Mouse (Mus musculus): ENCODE results near the gene Adi1. TPM values are rescaled to one million over a fixed set of nuclear protein-coding genes. Genes with fewer than 3 reads are reported as not detected.

Adi1 gene
- 57.2 TPM for polyA plus RNA-seq (2015; fragmentation: Illumina TruSeq; extraction: RNeasy Lipid Tissue Mini Kit (QIAGEN cat#74804); ENCODE audit: insufficient read depth, low replicate concordance)

GRCm38 (mm10) chr12:28675121-28675924 is at the start of gene Adi1:
Adi1 (plus strand) TSS chr12:28675231.

GRCm38 (mm10) chr12:28635535-28636476 is 39.2 kb upstream of the Adi1 start, which contains the start of gene Rps7:
Rps7 (minus strand) TSS chr12:28635953.

GRCm38 (mm10) chr12:28649141-28650110 is 25.6 kb upstream of the Adi1 start, which contains the start of gene Rnaseh1:
Rnaseh1 (plus strand) TSS chr12:28649602.

Other genes starting within 250 kb of the Adi1 start
- 0.22 TPM for gene Dcdc2c, start 122.8 kb upstream of the Adi1 start, polyA plus RNA-seq (2015; fragmentation: Illumina TruSeq; extraction: RNeasy Lipid Tissue Mini Kit (QIAGEN cat#74804); ENCODE audit: insufficient read depth, low replicate concordance)
- gene Allc, start 92.7 kb upstream of the Adi1 start, polyA plus RNA-seq (2015; fragmentation: Illumina TruSeq; extraction: RNeasy Lipid Tissue Mini Kit (QIAGEN cat#74804); ENCODE audit: insufficient read depth, low replicate concordance) = not detected
- gene Colec11, start 51.9 kb upstream of the Adi1 start, polyA plus RNA-seq (2015; fragmentation: Illumina TruSeq; extraction: RNeasy Lipid Tissue Mini Kit (QIAGEN cat#74804); ENCODE audit: insufficient read depth, low replicate concordance) = 0.55 TPM
- gene Rps7, start 39.3 kb upstream of the Adi1 start, polyA plus RNA-seq (2015; fragmentation: Illumina TruSeq; extraction: RNeasy Lipid Tissue Mini Kit (QIAGEN cat#74804); ENCODE audit: insufficient read depth, low replicate concordance) = 2,806 TPM
- 13.2 TPM for gene Rnaseh1, start 25.6 kb upstream of the Adi1 start, polyA plus RNA-seq (2015; fragmentation: Illumina TruSeq; extraction: RNeasy Lipid Tissue Mini Kit (QIAGEN cat#74804); ENCODE audit: insufficient read depth, low replicate concordance)
- 29.5 TPM for gene Trappc12, start 75.2 kb downstream of the Adi1 start, polyA plus RNA-seq (2015; fragmentation: Illumina TruSeq; extraction: RNeasy Lipid Tissue Mini Kit (QIAGEN cat#74804); ENCODE audit: insufficient read depth, low replicate concordance)
- gene Eipr1, start 76.6 kb downstream of the Adi1 start, polyA plus RNA-seq (2015; fragmentation: Illumina TruSeq; extraction: RNeasy Lipid Tissue Mini Kit (QIAGEN cat#74804); ENCODE audit: insufficient read depth, low replicate concordance) = 19.2 TPM

All from spleen, adult 10 weeks (tissue).